Mouse (Mus musculus) G1E (cell line): ENCODE results near the gene Hamp2.
"Not testable (repeated sequence)": the region's sequence is repeated elsewhere in the genome, so short reads cannot be mapped to it uniquely, and the experiment has no call there.

Source experiments
- CTCF ChIP-seq: IDR thresholded peaks from 2 replicates; pipeline ENCODE4 v1.5.1; 2012; ENCODE audit warnings: low read depth, low read length, inconsistent platforms, mixed read lengths
- GATA2 ChIP-seq: IDR thresholded peaks from 2 replicates; pipeline ENCODE4 v1.6.1; 2012; ENCODE audit warnings: low read depth, low read length, inconsistent platforms, borderline replicate concordance
- TAL1 ChIP-seq: conservative IDR thresholded peaks from 2 replicates; pipeline ENCODE4 v1.6.1; 2012; ENCODE audit warnings: low read depth, low read length, inconsistent platforms, mixed read lengths

DNA sequence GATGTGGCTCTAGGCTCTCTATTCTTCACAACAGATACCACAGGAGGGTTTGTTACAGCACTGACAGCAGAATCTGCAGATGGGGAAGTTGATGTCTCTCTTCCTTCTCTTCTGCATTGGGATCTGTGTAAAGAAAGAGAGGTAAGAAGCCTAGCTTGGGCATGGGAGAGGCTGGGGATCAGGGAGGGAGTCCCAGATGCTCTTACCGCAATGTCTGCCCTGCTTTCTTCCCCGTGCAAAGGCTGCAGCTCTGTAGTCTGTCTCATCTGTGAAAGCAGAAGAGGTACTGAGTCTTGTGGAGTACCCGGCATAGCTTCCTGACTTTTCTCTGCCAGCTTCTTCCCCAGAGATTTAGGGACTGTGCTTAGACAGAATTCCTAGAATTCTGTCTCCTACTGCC, 2.0 kb downstream of the Hamp2 start:
- not testable (repeated sequence) for TF ChIP-seq TAL1, CTCF, GATA2
